Mouse (Mus musculus) brain, embryonic 14.5 days (tissue): ENCODE measurements around the gene Adgrl2.

Source experiments
- CTCF ChIP-seq: fragments of 200-500 bp; IDR thresholded peaks from 2 replicates; pipeline ENCODE4 v1.5.1; 2012; ENCODE audit warnings: inconsistent platforms, mild to moderate bottlenecking, moderate library complexity, borderline replicate concordance; ENCODE audit not compliant: insufficient read depth, insufficient read length; ENCODE audit errors: extremely low read depth
- POLR2A ChIP-seq: fragments of 200-500 bp; IDR thresholded peaks from 2 replicates; pipeline ENCODE4 v1.6.1; 2012; ENCODE audit warnings: mild to moderate bottlenecking, inconsistent platforms, borderline replicate concordance; ENCODE audit not compliant: poor library complexity, insufficient read depth, insufficient read length, severe bottlenecking; ENCODE audit errors: extremely low read depth

GRCm38 (mm10) chr3:148895396-148896109 is 94.8 kb downstream of the Adgrl2 start:
- no peak for TF ChIP-seq POLR2A
- TF ChIP-seq CTCF, result no peak
